11 mouse cellular contexts compared by ENCODE assay signal in genomic region chr2:153263053-153263452, GRCm38 (mm10). TPM values are rescaled to one million over a fixed set of nuclear protein-coding genes. Genes with fewer than 3 reads are reported as not detected.
A peak's percentile ranks its signal among the peaks of the same experiment; 100 is the strongest.
DNase-seq lines count a peak whose midpoint lies in the region; ATAC-seq lines count a peak whose summit lies in the region.
"Had no signal": no experiment of that assay in that cellular context is flagged by ENCODE, and none has a peak within 500 bp of the region (broad histone marks: within the 10 kb centered on the region; RNA-seq: fewer than 3 reads in every experiment).

No protein-coding gene starts in this region.

- DNase-seq in lung, postnatal 25 days (ENCODE audit: low spot score): peak; percentile 31
- DNase-seq in lung, postnatal 4 days: no peak
- DNase-seq in naive thymus-derived CD4-positive, alpha-beta T cell, adult 2 months (ENCODE audit: low read depth): peak; percentile 87
- DNase-seq in thymus, postnatal 14 days: peak; percentile 78
- DNase-seq in adrenal gland, postnatal 14 days: no peak
- no peak for DNase-seq in cerebellum, postnatal 25 days
- DNase-seq: gastrocnemius, postnatal 36 days; kidney, postnatal 14 days had no signal

- ATAC-seq in activated CD4-positive, CD25-positive, alpha-beta regulatory T cell, adult 4 months: peak; percentile 98
- no peak for ATAC-seq in cerebellum, adult (ENCODE audit: insufficient number of reproducible peaks, low FRiP score, low TSS enrichment)
- ATAC-seq: intestine, embryonic 16.5 days had no signal

RNA-seq across cellular contexts. Expression of gene Pofut1, which starts 21.7 kb away (rescaled TPM):
- polyA plus RNA-seq in activated CD4-positive, CD25-positive, alpha-beta regulatory T cell, adult 4 months (2017; shearing (Covaris generic)): 1 to 10 TPM; 8.8 to 9.4 TPM
- total RNA-seq in adrenal gland, postnatal 14 days (2021): 29.4 and 32.2 TPM in 2 replicates

RNA-seq across cellular contexts. Expression of gene Plagl2, which starts 21.8 kb away (rescaled TPM):
- polyA plus RNA-seq in activated CD4-positive, CD25-positive, alpha-beta regulatory T cell, adult 4 months (2017; shearing (Covaris generic)): 10 to 100 TPM; 20.9 to 26.3 TPM
- total RNA-seq in adrenal gland, postnatal 14 days (2021): 9.3 and 10.6 TPM in 2 replicates

RNA-seq across cellular contexts. Expression of gene Kif3b, which starts 28.2 kb away (rescaled TPM):
- 10 to 100 TPM in 1 of 2 experiments, 1 to 10 TPM in 1; 9.4 to 11.1 TPM for polyA plus RNA-seq in activated CD4-positive, CD25-positive, alpha-beta regulatory T cell, adult 4 months (2017; shearing (Covaris generic))
- total RNA-seq in adrenal gland, postnatal 14 days (2021): 22.5 and 24.4 TPM in 2 replicates

RNA-seq across cellular contexts. Expression of gene Tspyl3, which starts 37.8 kb away (rescaled TPM):
- polyA plus RNA-seq in activated CD4-positive, CD25-positive, alpha-beta regulatory T cell, adult 4 months (2017; shearing (Covaris generic)): 10 to 100 TPM; 25.3 to 25.6 TPM
- 3.2 and 4.7 TPM in 2 replicates for total RNA-seq in adrenal gland, postnatal 14 days (2021)

Comparison
In these comparisons a context has a peak if more than half of its experiments do, and no peak if none do; other contexts are left out.
1. DNase-seq: peak in lung, postnatal 25 days (single experiment), naive thymus-derived CD4-positive, alpha-beta T cell, adult 2 months (single experiment) and thymus, postnatal 14 days (single experiment); none in lung, postnatal 4 days (0 of 2), adrenal gland, postnatal 14 days (single experiment) and cerebellum, postnatal 25 days (0 of 2).